Mouse (Mus musculus): Measurements from ENCODE around the gene Prg4.

Gene Prg4

DNA sequence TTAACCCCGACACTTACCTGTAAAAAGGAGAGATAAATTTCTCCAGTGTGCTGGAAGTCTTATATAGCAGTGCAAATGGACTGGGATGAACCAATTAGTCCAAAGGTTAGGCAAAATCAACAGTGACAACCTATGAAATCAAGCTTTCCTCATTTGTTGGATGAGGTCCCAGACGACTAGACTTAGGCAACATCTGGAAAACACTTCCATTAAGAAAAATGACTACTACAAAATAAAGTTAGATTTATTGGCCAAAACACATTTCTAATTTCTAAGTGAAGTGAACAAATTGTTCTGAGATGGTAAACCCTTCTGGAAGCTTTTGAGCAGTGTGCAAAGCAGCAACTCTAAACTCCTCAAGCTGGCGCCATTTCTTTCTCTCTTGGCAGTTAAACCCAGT lies at the start of gene Prg4:
Gene Prg4, minus strand, starts transcription at position 34 of the 400 bp plus-strand sequence.
- no peak for DNase-seq (ENCODE audit: low spot score in 2 of 2)

DNA sequence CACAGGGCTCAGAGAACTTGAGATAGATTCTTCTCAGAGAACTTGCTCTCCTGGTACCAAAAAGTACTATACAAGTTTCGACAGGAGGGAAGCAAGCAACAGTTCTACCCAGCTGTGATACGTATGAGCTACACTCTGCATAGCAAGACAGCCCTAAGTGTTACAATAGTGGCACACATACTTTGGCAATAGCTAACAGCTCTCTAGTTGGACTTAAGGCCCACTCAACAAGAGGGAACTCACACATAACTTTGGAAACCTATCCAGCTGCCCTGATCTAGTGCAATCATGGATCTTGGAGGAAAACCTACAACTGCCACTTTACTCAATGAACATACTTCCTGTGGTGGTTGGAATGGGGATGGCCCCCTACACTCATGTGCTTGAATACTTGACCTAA lies 47.1 kb upstream of the Prg4 start:
- no peak for DNase-seq (ENCODE audit: low spot score in 2 of 2)

DNA sequence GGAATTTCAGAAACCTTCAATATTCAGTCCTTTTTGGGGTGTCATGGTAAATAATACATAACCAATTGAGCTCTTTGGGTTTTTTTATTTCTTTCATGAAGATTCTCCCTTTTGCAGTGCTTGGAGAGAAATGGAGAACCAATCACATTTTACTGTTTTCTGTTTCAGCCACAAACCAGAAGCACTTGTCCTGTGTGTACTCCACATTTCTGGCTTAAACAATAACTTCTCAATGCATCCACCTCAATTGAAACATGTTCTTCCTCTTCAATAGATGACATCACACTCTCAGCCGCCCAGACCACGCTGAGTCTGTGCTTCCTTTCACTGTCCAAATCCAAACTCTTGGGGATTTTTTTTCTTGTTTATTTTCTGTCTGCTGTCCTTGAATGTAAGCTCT lies 39.8 kb upstream of the Prg4 start:
- DNase-seq (ENCODE audit: low spot score in 2 of 2), result no peak

- DNase-seq (ENCODE audit: low spot score in 2 of 2), result no peak
Observed at GRCm38 (mm10) chr1:150503321-150503720, 37.4 kb upstream of the Prg4 start.

- DNase-seq (ENCODE audit: low spot score in 2 of 2), result no peak
Observed at GRCm38 (mm10) chr1:150498177-150498576, 32.2 kb upstream of the Prg4 start.

DNA sequence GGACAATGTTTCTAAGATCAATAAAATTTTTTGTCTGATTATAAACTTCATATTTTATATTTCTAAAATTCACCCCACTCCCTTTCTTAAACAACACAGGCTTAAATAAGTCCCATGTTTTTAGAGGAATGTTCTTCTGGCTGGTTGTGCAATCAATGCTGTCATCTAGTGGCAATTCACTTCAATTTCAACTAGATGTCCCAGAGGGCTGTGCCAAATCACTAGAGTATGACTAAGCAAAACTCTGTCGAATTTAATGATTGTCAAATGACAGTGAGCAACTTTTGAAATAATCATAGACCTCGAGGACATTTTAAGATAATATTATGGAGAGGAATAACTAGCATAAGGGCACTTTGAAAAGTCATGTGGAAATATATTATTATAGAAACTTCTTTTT lies 31.7 kb upstream of the Prg4 start:
- no peak for DNase-seq (ENCODE audit: low spot score in 2 of 2)

GRCm38 (mm10) chr1:150496626-150497302 lies 30.8 kb upstream of the Prg4 start:
- no peak for DNase-seq (ENCODE audit: low spot score in 2 of 2)

DNA sequence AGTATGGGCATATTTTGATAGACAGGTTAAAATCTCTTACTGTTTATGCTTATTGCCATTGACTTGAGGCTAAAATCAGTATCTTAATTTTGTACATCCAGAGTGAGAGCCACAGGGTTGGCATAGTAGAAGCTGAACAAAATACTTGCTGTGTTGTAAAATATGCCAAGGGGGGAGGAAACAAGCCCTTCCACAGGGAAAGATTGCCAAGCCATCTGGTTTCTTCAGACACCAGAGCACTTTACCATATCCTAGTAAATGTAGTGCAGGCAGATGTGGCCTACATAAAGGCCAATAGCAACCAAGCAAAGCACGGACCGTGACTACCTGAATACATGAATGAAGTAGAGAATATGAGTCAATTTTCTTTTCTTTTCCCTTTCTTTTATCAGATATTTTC lies 23.2 kb upstream of the Prg4 start:
- DNase-seq (ENCODE audit: low spot score in 2 of 2), result no peak

DNA sequence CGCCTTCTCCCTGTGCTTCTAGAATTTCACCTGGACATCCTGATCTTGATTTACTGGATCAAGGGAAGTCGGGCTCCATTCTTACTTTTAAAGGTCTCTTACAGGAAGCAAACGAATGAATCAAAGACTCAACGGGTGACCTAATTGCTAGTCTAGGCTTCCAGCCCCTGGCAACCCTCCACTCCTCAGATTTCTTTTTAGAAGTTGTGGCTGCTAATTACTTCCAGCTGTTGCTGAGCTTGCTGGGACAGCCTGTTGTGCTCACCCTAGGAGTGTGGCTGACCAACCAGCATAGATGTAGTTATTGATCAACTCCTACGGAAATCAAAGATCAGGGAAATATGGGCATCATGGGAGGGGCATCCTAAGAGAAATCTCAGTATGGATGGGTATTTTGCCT lies 14.7 kb upstream of the Prg4 start:
- no peak for DNase-seq (ENCODE audit: low spot score in 2 of 2)

DNA sequence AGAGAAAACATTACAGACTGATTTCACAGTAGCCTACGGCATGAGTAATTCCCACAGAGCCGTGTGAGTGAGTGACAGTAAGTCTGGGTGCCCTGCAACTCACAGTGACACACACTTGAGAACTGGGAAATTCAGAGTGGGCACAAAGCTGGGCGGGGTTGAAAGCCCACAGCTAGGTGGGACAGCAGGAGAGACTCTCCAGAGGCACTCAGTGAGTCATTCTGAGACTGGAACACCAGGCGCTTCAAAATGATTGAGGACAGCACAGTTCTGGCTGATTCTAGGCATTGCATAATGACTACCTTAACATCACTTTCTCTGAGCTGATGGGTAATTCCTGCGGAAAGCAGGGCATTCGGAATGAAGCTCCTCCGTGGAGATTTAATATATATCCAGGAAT lies 6.6 kb upstream of the Prg4 start:
- no peak for DNase-seq (ENCODE audit: low spot score in 2 of 2)

- no peak for DNase-seq (ENCODE audit: low spot score in 2 of 2)
Observed at GRCm38 (mm10) chr1:150469992-150470391, 4.0 kb upstream of the Prg4 start.

- no peak for DNase-seq (ENCODE audit: low spot score in 2 of 2)
Observed at GRCm38 (mm10) chr1:150465364-150465763, 601 bp downstream of the Prg4 start.

DNA sequence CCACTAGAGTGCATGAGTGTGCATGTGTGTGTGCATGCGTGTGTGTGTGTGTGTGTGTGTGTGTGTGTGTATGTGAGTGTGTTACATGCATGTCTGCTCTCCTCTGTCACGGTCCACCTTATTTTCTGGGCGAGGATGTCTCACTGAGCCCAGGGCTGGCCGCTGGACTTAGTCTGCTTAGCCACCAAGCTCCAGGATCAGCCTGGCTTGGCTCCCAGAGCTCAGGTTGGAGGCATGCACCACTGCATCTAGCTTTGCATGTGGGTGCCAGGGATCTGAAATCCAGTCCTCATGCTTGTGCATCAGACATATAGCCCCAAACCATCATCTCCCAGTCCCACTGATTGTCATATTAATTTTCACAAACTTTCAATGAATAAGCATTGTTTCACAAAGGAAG lies 2.3 kb downstream of the Prg4 start:
- no peak for DNase-seq (ENCODE audit: low spot score in 2 of 2)

DNA sequence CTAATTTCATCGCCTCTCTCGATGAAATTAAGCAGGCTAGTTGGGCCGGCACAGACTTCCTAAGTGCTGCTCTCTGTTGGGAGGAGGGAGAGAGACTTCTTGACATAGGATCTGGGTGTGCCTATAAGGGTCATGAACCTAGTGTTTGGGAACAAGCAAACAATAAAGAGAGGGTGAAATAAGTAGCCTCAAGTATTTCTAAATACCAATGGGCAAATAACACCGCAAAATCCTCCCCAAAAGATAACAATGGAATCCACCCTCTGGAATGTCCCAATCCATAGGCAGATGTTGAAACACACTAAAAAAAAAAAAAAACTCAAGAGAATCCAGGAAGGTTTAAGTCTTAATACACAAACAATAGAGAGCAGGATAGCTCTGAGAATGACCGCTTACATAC lies 2.9 kb downstream of the Prg4 start:
- no peak for DNase-seq (ENCODE audit: low spot score in 2 of 2)

DNA sequence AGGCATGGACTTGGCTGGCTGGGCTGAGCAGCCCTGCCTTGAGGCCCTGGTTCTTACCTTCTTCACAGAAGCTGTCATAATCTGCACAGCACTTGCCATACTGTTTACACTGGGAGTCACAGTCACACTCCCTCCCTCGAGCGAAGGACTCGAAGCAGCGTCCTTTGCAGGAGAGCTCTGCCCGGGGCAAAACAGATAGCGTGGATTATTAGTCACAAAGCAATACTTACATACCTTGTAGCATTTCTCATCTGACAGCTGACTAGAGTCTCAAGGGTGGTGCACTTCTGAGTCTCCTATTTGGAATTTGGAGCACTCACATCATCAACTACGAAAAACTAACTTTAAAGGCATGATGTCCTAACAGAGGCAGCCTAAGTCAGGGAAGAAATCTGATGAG lies 5.4 kb downstream of the Prg4 start:
- DNase-seq (ENCODE audit: low spot score in 2 of 2), result no peak

GRCm38 (mm10) chr1:150459599-150459998 lies 6.4 kb downstream of the Prg4 start:
- no peak for DNase-seq (ENCODE audit: low spot score in 2 of 2)

DNA sequence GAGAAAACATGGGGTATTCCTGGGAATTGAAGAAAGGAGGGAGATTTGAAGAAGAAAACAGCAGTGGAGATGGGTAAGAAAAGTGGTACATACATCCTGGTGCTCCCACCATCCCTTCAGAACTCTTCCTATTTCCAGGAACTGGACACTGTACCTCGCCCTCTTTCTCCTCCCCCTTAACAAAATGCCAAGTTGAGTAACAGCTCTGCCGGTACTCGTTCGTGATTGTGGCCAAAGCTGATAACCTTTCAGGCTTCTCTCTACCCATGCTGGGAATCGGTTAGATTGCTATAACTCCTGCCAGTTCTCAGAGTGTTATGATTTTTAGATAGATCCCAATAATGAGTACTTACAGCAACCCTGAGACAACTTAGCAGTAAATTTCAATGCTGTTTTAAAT lies 7.0 kb downstream of the Prg4 start:
- DNase-seq (ENCODE audit: low spot score in 2 of 2), result no peak

DNA sequence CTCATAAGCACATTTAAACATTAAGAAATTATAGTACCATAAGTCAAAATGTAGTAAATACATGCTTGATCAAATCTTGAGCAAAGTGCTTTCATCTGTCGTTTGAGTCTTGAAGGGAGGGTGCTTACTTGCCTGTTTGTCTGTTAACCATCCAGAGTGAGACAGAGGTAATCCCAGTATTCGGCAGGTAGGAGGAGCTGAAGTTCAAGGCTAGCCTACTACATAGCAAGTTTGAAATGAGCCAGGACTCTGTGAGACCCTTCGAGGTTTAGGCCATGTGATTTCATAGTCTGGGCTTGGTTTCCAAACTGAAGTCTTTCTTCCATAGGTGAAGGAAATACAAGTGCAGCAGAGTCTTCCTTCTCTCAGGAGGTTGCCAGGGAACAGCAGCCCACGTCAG lies 24.2 kb downstream of the Prg4 start:
- no peak for DNase-seq (ENCODE audit: low spot score in 2 of 2)

DNA sequence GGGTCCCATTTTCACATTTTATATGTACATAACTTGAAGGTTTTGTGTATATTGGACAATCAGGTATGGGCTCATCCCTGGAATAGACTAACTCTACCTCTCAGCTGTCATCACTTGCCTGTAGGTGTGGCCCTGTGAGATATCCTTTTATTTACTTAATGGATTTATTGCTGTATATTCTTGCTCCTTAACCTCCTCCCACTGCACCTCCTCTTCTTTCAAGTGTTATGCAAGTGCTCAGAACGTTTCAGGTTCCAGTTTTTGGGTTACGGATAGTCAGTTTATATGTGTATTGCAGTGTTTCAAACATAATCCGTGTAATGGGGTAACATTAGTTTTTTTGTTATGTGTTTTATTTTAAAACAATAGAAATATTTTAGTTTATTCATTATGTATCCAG lies 27.3 kb downstream of the Prg4 start:
- no peak for DNase-seq (ENCODE audit: low spot score in 2 of 2)

- no peak for DNase-seq (ENCODE audit: low spot score in 2 of 2)
Observed at GRCm38 (mm10) chr1:150426216-150426615, 39.7 kb downstream of the Prg4 start.

DNA sequence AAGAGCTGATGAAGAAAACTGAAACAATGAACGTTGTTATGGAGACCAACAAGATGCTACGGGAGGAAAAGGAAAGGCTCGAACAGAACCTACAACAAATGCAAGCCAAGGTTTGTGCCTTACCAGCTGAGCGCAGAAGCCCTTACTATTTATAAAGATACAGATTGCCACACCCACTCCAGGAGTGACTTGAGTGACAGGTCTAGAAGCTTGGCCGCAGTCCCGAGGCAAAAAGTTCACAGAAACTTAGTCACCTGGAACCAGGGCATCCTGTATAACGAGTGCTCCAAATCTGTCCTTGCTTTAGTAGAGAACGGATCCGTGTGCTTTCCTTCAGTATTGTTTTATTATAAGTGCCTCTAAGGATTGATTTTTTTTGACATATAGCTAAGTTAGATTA lies 40.3 kb downstream of the Prg4 start:
- no peak for DNase-seq (ENCODE audit: low spot score in 2 of 2)

- no peak for DNase-seq (ENCODE audit: low spot score in 2 of 2)
Observed at GRCm38 (mm10) chr1:150418426-150418825, 47.5 kb downstream of the Prg4 start.

DNA sequence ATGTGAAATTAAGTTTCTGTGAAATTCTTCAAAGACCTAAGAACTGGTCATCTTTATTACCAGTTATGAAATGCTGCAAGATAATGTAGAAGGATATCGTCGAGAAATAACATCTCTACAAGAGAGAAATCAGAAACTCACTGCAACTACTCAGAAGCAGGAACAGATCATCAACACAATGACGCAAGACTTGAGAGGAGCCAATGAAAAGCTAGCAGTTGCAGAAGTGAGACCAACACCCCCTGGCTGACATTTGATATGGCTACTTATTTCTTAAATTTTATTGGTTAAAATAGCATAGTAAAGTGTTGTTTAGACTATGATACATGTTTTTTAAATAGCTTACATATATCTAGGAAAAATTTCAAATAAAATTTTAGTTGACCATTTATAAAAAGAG lies 50.0 kb downstream of the Prg4 start:
- no peak for DNase-seq (ENCODE audit: low spot score in 2 of 2)

DNA sequence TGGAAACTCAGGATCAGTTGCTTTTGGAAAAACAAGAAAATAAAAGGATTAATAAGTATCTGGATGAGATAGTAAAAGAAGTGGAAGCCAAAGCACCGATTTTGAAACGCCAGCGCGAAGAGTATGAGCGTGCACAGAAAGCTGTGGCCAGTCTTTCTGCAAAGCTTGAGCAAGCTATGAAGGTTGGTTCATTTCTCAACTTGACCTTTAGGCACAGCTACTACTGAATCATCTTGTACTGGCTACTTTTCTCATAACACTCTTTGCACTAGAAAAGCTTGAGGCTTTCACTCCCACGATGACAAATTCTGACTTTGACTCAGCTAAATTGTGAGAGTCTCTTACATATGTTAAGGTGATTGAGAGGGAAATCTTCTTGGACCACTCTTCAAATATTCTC lies 56.0 kb downstream of the Prg4 start:
- no peak for DNase-seq (ENCODE audit: low spot score in 2 of 2)
